Mouse (Mus musculus): ENCODE measurements around the gene Cdc14b. TPM values are rescaled to one million over a fixed set of nuclear protein-coding genes. Genes with fewer than 3 reads are reported as not detected.

The Cdc14b gene
- polyA plus RNA-seq (2015; fragmentation: Nextera tagmentation; extraction: Ambion mirVana), result 15.0 and 17.2 TPM in 2 replicates

- ATAC-seq, result peak; percentile 83
- no peak within 1 kb of the TSS for H3K27ac ChIP-seq (ENCODE audit: low read depth, low read length)
These were observed at the start of gene Cdc14b for GRCm38 (mm10) chr13:64274879-64275753. Cdc14b (minus strand) TSS chr13:64275290.

GRCm38 (mm10) chr13:64322561-64323281 is 47.6 kb upstream of the Cdc14b start:
- Histone ChIP-seq H3K27me3 (replicated peaks; ENCODE audit: control insufficient read depth, insufficient read depth, low read length) (no peaks in the 10 kb centered on the region), H3K36me3 (ENCODE audit: control insufficient read depth, insufficient read depth) (no peaks in the 10 kb centered on the region), H3K27ac (ENCODE audit: low read depth, low read length) (no peak overlapping the region), H3K4me1 (replicated peaks; ENCODE audit: control insufficient read depth, insufficient read depth, low read length) (no peaks in the 10 kb centered on the region), H3K4me2 (replicated peaks; ENCODE audit: low read depth) (no peak overlapping the region), H3K4me3 (ENCODE audit: low read depth, low read length) (no peak overlapping the region), H3K9ac (ENCODE audit: low read depth, low read length) (no peak overlapping the region), H3K9me3 (ENCODE audit: control insufficient read depth) (no peaks in the 10 kb centered on the region)
- TF ChIP-seq CTCF (IDR thresholded peaks at IDR 0.05; ENCODE audit: low read depth), result no peak
- 80% methylated on average over 8 of the region's 8 CpGs for WGBS
- ATAC-seq, result no peak

More at GRCm38 (mm10) chr13:64274879-64275753, at the start of gene Cdc14b:
- Histone ChIP-seq H3K4me1 (replicated peaks; ENCODE audit: control insufficient read depth, insufficient read depth, low read length) (peaks cover 9% of the 10 kb centered on the region; the same call in 1 of the 2 replicates), H3K9me3 (ENCODE audit: control insufficient read depth) (no peaks in the 10 kb centered on the region), H3K36me3 (ENCODE audit: control insufficient read depth, insufficient read depth) (no peaks in the 10 kb centered on the region), H3K4me3 (ENCODE audit: low read depth, low read length) (peak within 1 kb of the TSS; percentile 73), H3K27me3 (replicated peaks; ENCODE audit: control insufficient read depth, insufficient read depth, low read length) (no peaks in the 10 kb centered on the region), H3K4me2 (replicated peaks; ENCODE audit: low read depth) (peak within 1 kb of the TSS; percentile 100), H3K9ac (ENCODE audit: low read depth, low read length) (peak within 1 kb of the TSS; percentile 50)
- WGBS, result 1% methylated on average over 57 of the region's 57 CpGs
- no peak for TF ChIP-seq CTCF (IDR thresholded peaks at IDR 0.05; ENCODE audit: low read depth)

- ATAC-seq, result no peak
- 67% methylated on average over 8 of the region's 8 CpGs for WGBS
- Histone ChIP-seq H3K4me3 (ENCODE audit: low read depth, low read length) (no peak overlapping the region), H3K36me3 (ENCODE audit: control insufficient read depth, insufficient read depth) (no peaks in the 10 kb centered on the region), H3K9ac (ENCODE audit: low read depth, low read length) (no peak overlapping the region), H3K4me2 (replicated peaks; ENCODE audit: low read depth) (no peak overlapping the region), H3K27ac (ENCODE audit: low read depth, low read length) (no peak overlapping the region), H3K9me3 (ENCODE audit: control insufficient read depth) (no peaks in the 10 kb centered on the region), H3K4me1 (replicated peaks; ENCODE audit: control insufficient read depth, insufficient read depth, low read length) (no peaks in the 10 kb centered on the region), H3K27me3 (replicated peaks; ENCODE audit: control insufficient read depth, insufficient read depth, low read length) (no peaks in the 10 kb centered on the region)
- no peak for TF ChIP-seq CTCF (IDR thresholded peaks at IDR 0.05; ENCODE audit: low read depth)
These were observed 45.2 kb upstream of the Cdc14b start for GRCm38 (mm10) chr13:64320334-64320733.

- Histone ChIP-seq H3K4me3 (ENCODE audit: low read depth, low read length) (no peak overlapping the region), H3K27me3 (replicated peaks; ENCODE audit: control insufficient read depth, insufficient read depth, low read length) (no peaks in the 10 kb centered on the region), H3K4me1 (replicated peaks; ENCODE audit: control insufficient read depth, insufficient read depth, low read length) (no peaks in the 10 kb centered on the region), H3K4me2 (replicated peaks; ENCODE audit: low read depth) (no peak overlapping the region), H3K9me3 (ENCODE audit: control insufficient read depth) (no peaks in the 10 kb centered on the region), H3K9ac (ENCODE audit: low read depth, low read length) (no peak overlapping the region), H3K36me3 (ENCODE audit: control insufficient read depth, insufficient read depth) (no peaks in the 10 kb centered on the region), H3K27ac (ENCODE audit: low read depth, low read length) (no peak overlapping the region)
- peak; percentile 20; the same call in 1 of the 2 replicates for TF ChIP-seq CTCF (IDR thresholded peaks at IDR 0.05; ENCODE audit: low read depth)
- ATAC-seq, result no peak
These were observed 44.7 kb upstream of the Cdc14b start for GRCm38 (mm10) chr13:64319782-64320181.

- no peak for ATAC-seq
- no peaks in the 10 kb centered on the region for H3K27me3 ChIP-seq (replicated peaks; ENCODE audit: control insufficient read depth, insufficient read depth, low read length)
These were observed 43.3 kb upstream of the Cdc14b start for GRCm38 (mm10) chr13:64318355-64318754.

GRCm38 (mm10) chr13:64315483-64316050 is 40.5 kb upstream of the Cdc14b start:
- no peak overlapping the region for H3K9ac ChIP-seq (ENCODE audit: low read depth, low read length)
- no peak overlapping the region for H3K4me2 ChIP-seq (replicated peaks; ENCODE audit: low read depth)

More at GRCm38 (mm10) chr13:64318355-64318754, 43.3 kb upstream of the Cdc14b start:
- Histone ChIP-seq H3K4me3 (ENCODE audit: low read depth, low read length) (no peak overlapping the region), H3K27ac (ENCODE audit: low read depth, low read length) (no peak overlapping the region), H3K36me3 (ENCODE audit: control insufficient read depth, insufficient read depth) (no peaks in the 10 kb centered on the region), H3K9me3 (ENCODE audit: control insufficient read depth) (no peaks in the 10 kb centered on the region), H3K4me1 (replicated peaks; ENCODE audit: control insufficient read depth, insufficient read depth, low read length) (no peaks in the 10 kb centered on the region), H3K9ac (ENCODE audit: low read depth, low read length) (no peak overlapping the region), H3K4me2 (replicated peaks; ENCODE audit: low read depth) (no peak overlapping the region)
- no peak for TF ChIP-seq CTCF (IDR thresholded peaks at IDR 0.05; ENCODE audit: low read depth)
- 60% methylated on average over 2 of the region's 2 CpGs for WGBS

More at GRCm38 (mm10) chr13:64315483-64316050, 40.5 kb upstream of the Cdc14b start:
- no peaks in the 10 kb centered on the region for H3K9me3 ChIP-seq (ENCODE audit: control insufficient read depth)
- no peaks in the 10 kb centered on the region for H3K27me3 ChIP-seq (replicated peaks; ENCODE audit: control insufficient read depth, insufficient read depth, low read length)
- no peak for ATAC-seq
- no peaks in the 10 kb centered on the region for H3K4me1 ChIP-seq (replicated peaks; ENCODE audit: control insufficient read depth, insufficient read depth, low read length)
- TF ChIP-seq CTCF (IDR thresholded peaks at IDR 0.05; ENCODE audit: low read depth), result peak; percentile 81
- 3% methylated on average over 3 of the region's 3 CpGs for WGBS
- no peak overlapping the region for H3K27ac ChIP-seq (ENCODE audit: low read depth, low read length)
- no peak overlapping the region for H3K4me3 ChIP-seq (ENCODE audit: low read depth, low read length)
- no peaks in the 10 kb centered on the region for H3K36me3 ChIP-seq (ENCODE audit: control insufficient read depth, insufficient read depth)
